Mouse (Mus musculus) cerebellum, postnatal 25 days (tissue): ENCODE results near the gene Fam234a.
"Not testable (repeated sequence)": the region's sequence is repeated elsewhere in the genome, so short reads cannot be mapped to it uniquely, and the experiment has no call there.

Source experiments
- DNase-seq, 2 experiments: peaks; one replicate each; pipeline ENCODE4 v3.0.0; 2021; ENCODE audit warnings: mixed read lengths in 2 of 2

The Fam234a gene

GRCm38 (mm10) chr17:26244101-26244841 is at the start of gene Fam234a:
Fam234a (minus strand) TSS chr17:26244242.
- DNase-seq: peak; percentile 93 to 97

GRCm38 (mm10) chr17:26289475-26289874 is 45.4 kb upstream of the Fam234a start:
- no peak for DNase-seq

- DNase-seq: peak; percentile 20 to 34
Measured at GRCm38 (mm10) chr17:26286199-26286955, 42.3 kb upstream of the Fam234a start.

- peak; percentile 27 to 55 for DNase-seq
Measured at GRCm38 (mm10) chr17:26276711-26277110, 32.7 kb upstream of the Fam234a start.

- DNase-seq: no peak
Measured at GRCm38 (mm10) chr17:26275933-26276332, 31.9 kb upstream of the Fam234a start.

- no peak for DNase-seq
Measured at GRCm38 (mm10) chr17:26272586-26272985, 28.5 kb upstream of the Fam234a start.

GRCm38 (mm10) chr17:26269577-26269976 is 25.5 kb upstream of the Fam234a start:
- not testable (repeated sequence) for DNase-seq

GRCm38 (mm10) chr17:26268851-26269250 is 24.8 kb upstream of the Fam234a start:
- no peak for DNase-seq

GRCm38 (mm10) chr17:26262384-26262783 is 18.3 kb upstream of the Fam234a start:
- DNase-seq: no peak

GRCm38 (mm10) chr17:26261826-26262225 is 17.8 kb upstream of the Fam234a start:
- no peak for DNase-seq

GRCm38 (mm10) chr17:26255313-26255712 is 11.3 kb upstream of the Fam234a start:
- no peak for DNase-seq

- DNase-seq: no peak
Measured at GRCm38 (mm10) chr17:26253399-26253798, 9.4 kb upstream of the Fam234a start.

GRCm38 (mm10) chr17:26252539-26253251 is 8.7 kb upstream of the Fam234a start, which contains the start of gene Luc7l:
Luc7l (plus strand) TSS chr17:26252896.
- peak; percentile 97 for DNase-seq

- DNase-seq: no peak
Measured at GRCm38 (mm10) chr17:26251886-26252538, 8.0 kb upstream of the Fam234a start.

- DNase-seq: peak in 1 of 2 experiments; percentile 70
Measured at GRCm38 (mm10) chr17:26243471-26244100, 456 bp downstream of the Fam234a start.

GRCm38 (mm10) chr17:26240990-26241389 is 3.1 kb downstream of the Fam234a start:
- no peak for DNase-seq

- DNase-seq: no peak
Measured at GRCm38 (mm10) chr17:26240120-26240790, 3.8 kb downstream of the Fam234a start.

- DNase-seq: no peak
Measured at GRCm38 (mm10) chr17:26239551-26239950, 4.5 kb downstream of the Fam234a start.

GRCm38 (mm10) chr17:26237667-26238066 is 6.4 kb downstream of the Fam234a start:
- DNase-seq: no peak

GRCm38 (mm10) chr17:26235077-26235815 is 8.8 kb downstream of the Fam234a start:
- DNase-seq: no peak

GRCm38 (mm10) chr17:26234386-26234785 is 9.7 kb downstream of the Fam234a start:
- DNase-seq: no peak
